9 mouse cellular contexts compared by ENCODE assay signal in the genomic region with DNA sequence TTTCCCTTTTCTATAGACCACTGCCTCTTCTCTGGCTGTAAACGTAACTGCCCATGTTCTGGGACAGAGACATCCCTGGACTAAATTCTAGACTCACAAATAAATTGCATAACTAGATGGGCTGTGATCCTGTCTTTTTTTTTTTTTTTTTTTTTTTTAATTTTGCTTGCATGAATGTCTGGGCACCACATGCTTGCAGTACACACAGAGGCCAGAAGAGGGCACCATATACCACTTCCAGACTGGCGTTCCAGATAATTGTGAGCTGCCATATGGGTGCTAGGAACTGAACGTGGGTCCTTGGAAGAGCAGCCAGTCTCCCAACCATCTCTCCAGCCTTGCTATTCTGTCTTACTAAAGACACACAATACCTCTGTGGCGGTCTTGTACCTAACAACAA. TPM values are rescaled to one million over a fixed set of nuclear protein-coding genes. Genes with fewer than 3 reads are reported as not detected.
DNase-seq lines count a peak whose midpoint lies in the region; ATAC-seq and TF ChIP-seq lines count a peak whose summit lies in the region.
"Had no signal": no experiment of that assay in that cellular context is flagged by ENCODE, and none has a peak within 500 bp of the region (broad histone marks: within the 10 kb centered on the region; RNA-seq: fewer than 3 reads in every experiment).

No protein-coding gene starts in this region.

- TF ChIP-seq RAD21 in MEL (IDR thresholded peaks at IDR 0.05; ENCODE audit: low read depth, low read length) = peak; percentile 61

- TF ChIP-seq EP300 in MEL (IDR thresholded peaks at IDR 0.05; ENCODE audit: low read depth in 1 of 2, low read length in 2 of 2) = no peak

- H3K27ac ChIP-seq in liver, embryonic 11.5 days (ENCODE audit: low read depth, low read length) = no peak overlapping the region
- H3K27ac ChIP-seq in MEL (ENCODE audit: control insufficient read depth, low read depth, low read length) = no peak overlapping the region

- H3K79me2 ChIP-seq in MEL (ENCODE audit: control insufficient read depth, insufficient read depth, low read length, poor library complexity) = no peaks in the 10 kb centered on the region

- DNase-seq in liver (peak; percentile 36), MEL (ENCODE audit: low read depth, low spot score) (peak; percentile 74)
- no peak for DNase-seq in liver, embryonic 11.5 days (ENCODE audit: low spot score)
- DNase-seq in c-Kit-positive CD71-positive TER-119-negative erythroid progenitor cells, embryonic 14.5 days (ENCODE audit: low read depth) = peak; percentile 27
- DNase-seq in retina, postnatal 7 days (ENCODE audit: low read depth, low spot score) = peak; percentile 3
- DNase-seq in right cerebral cortex, postnatal 4 days = no peak
- DNase-seq in urinary bladder, postnatal 14 days (ENCODE audit: low spot score) = no peak
- DNase-seq: cerebellum, adult 18-20 months; gastrocnemius, postnatal 14 days had no signal

- H3K9me3 ChIP-seq in liver, embryonic 11.5 days (ENCODE audit: control insufficient read depth, low read length) = 0 out of 2 replicates have a peak, but pooled peaks cover 2% of the 10 kb centered on the region
- H3K9me3 ChIP-seq in MEL (replicated peaks; ENCODE audit: insufficient read depth, low read length) = no peaks in the 10 kb centered on the region

- TF ChIP-seq POLR2A in MEL (IDR thresholded peaks at IDR 0.05; ENCODE audit: control insufficient read depth in 1 of 2, insufficient read depth in 1 of 2, low read depth in 1 of 2, low read length in 2 of 2, poor library complexity in 1 of 2) = no peak

- peak; percentile 62 to 70 (median 64) for TF ChIP-seq CTCF in MEL (IDR thresholded peaks at IDR 0.05 in 2 of 3, conservative IDR thresholded peaks at IDR 0.05 in 1 of 3; ENCODE audit: control insufficient read depth in 1 of 3, insufficient read depth in 1 of 3, low read depth in 2 of 3, low read length in 3 of 3, poor library complexity in 1 of 3, severe bottlenecking in 1 of 3)

- no peaks in the 10 kb centered on the region for H3K4me1 ChIP-seq in liver, embryonic 11.5 days (replicated peaks; ENCODE audit: control insufficient read depth, insufficient read depth, low read length)
- H3K4me1 ChIP-seq in MEL (ENCODE audit: control insufficient read depth in 1 of 2, insufficient read depth in 2 of 2, low read length in 2 of 2) = 0 out of 4 replicates have a peak, but pooled peaks cover 0 to 2% of the 10 kb centered on the region in 2 experiments

- H3K36me3 ChIP-seq in liver, embryonic 11.5 days (ENCODE audit: control insufficient read depth, insufficient read depth, low read length) = no peaks in the 10 kb centered on the region
- no peaks in the 10 kb centered on the region for H3K36me3 ChIP-seq in MEL (ENCODE audit: control insufficient read depth in 1 of 2, insufficient read depth in 2 of 2, low read length in 2 of 2)

- H3K9ac ChIP-seq in liver, embryonic 11.5 days (ENCODE audit: low read depth, low read length) = no peak overlapping the region
- H3K9ac ChIP-seq in MEL (ENCODE audit: control insufficient read depth, low read depth, low read length, poor library complexity, severe bottlenecking) = no peak overlapping the region

- H3K4me2 ChIP-seq in liver, embryonic 11.5 days = no peak overlapping the region

- no peaks in the 10 kb centered on the region for H3K27me3 ChIP-seq in liver, embryonic 11.5 days (replicated peaks; ENCODE audit: control insufficient read depth, insufficient read depth, low read length)
- H3K27me3 ChIP-seq in MEL (ENCODE audit: control insufficient read depth in 1 of 2, insufficient read depth in 2 of 2, low read length in 2 of 2) = peaks cover 0 to 2% of the 10 kb centered on the region in 2 experiments; a peak in 1 of 4 replicates

- ATAC-seq in liver, embryonic 11.5 days (replicated peaks; ENCODE audit: low FRiP score) = no peak

- 68% methylated on average over 4 of the region's 4 CpGs for WGBS in liver, embryonic 11.5 days

- H3K4me3 ChIP-seq in liver, embryonic 11.5 days (ENCODE audit: low read depth, low read length) = no peak overlapping the region
- H3K4me3 ChIP-seq in MEL (ENCODE audit: control insufficient read depth in 1 of 2, insufficient read depth in 1 of 2, low read depth in 2 of 2, low read length in 2 of 2) = no peak overlapping the region

TF ChIP-seq in MEL, 35 proteins besides CTCF, POLR2A, EP300 and RAD21:
- TF ChIP-seq SMC3 (IDR thresholded peaks at IDR 0.05; ENCODE audit: low read depth, low read length) (peak; percentile 51), ZNF384 (IDR thresholded peaks at IDR 0.05; ENCODE audit: low read depth, low read length) (peak; percentile 98), RCOR1 (IDR thresholded peaks at IDR 0.05; ENCODE audit: low read depth, low read length) (no peak), ZC3H11A (IDR thresholded peaks at IDR 0.05; ENCODE audit: low read depth, low read length) (peak; percentile 20; the same call in 1 of the 2 replicates)

RNA-seq across cellular contexts. Expression of a gene that starts 42.0 kb away (rescaled TPM):
- 0.64 and 1.2 TPM in 2 replicates for polyA plus RNA-seq in liver, embryonic 11.5 days (2014; fragmentation: Nextera tagmentation; extraction: Ambion mirVana)
- 0.20 and 0.54 TPM in 2 replicates for total RNA-seq in MEL (2012; rRNA removed)
- under 1 TPM in 1 of 2 experiments, not detected in 1; 0.08 TPM for polyA plus RNA-seq in MEL (2012; ENCODE audit: insufficient read depth in 1 of 2, insufficient read length in 2 of 2, low read depth in 1 of 2, low replicate concordance in 2 of 2, missing spikeins in 1 of 2)

Comparison
In these comparisons a context has a peak if more than half of its experiments do, and no peak if none do; other contexts are left out.
1. DNase-seq: peak in liver (single experiment), MEL (single experiment), c-Kit-positive CD71-positive TER-119-negative erythroid progenitor cells, embryonic 14.5 days (single experiment) and retina, postnatal 7 days (single experiment); none in liver, embryonic 11.5 days (single experiment), right cerebral cortex, postnatal 4 days (single experiment) and urinary bladder, postnatal 14 days (single experiment).